Mouse (Mus musculus): ENCODE data around the gene Cort. TPM values are rescaled to one million over a fixed set of nuclear protein-coding genes. Genes with fewer than 3 reads are reported as not detected.

The Cort gene
- total RNA-seq, 4 experiments from 2014 or later, result 8.6 to 11.8 (median 10.3) TPM

GRCm38 (mm10) chr4:149099369-149100017 lies 27.1 kb downstream of the Cort start, which contains the start of gene Pex14:
Gene Pex14, minus strand, starts transcription at chr4:149099876.
- DNase-seq (ENCODE audit: low spot score in 2 of 2), result peak; percentile 85 to 90

DNA sequence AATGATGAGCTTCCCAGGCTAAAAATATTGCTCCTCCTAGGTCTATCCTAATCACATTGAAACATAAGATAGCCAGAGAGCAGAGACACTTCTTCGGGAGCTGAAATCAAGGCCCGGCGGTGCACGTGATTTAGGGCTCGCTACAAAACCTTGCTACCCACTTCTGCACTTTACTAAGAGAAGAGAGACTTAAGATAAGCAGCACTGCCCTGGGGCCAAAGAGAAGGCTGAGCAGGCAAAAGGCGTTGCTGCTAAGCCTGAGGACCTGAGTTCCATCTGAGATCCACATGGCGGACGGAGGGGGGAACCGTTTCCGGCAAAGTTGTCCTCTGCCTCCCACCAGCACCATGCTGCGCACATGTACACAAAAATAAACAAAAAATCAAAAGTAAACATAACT lies 28.0 kb downstream of the Cort start:
- DNase-seq (ENCODE audit: low spot score in 2 of 2), result no peak

DNA sequence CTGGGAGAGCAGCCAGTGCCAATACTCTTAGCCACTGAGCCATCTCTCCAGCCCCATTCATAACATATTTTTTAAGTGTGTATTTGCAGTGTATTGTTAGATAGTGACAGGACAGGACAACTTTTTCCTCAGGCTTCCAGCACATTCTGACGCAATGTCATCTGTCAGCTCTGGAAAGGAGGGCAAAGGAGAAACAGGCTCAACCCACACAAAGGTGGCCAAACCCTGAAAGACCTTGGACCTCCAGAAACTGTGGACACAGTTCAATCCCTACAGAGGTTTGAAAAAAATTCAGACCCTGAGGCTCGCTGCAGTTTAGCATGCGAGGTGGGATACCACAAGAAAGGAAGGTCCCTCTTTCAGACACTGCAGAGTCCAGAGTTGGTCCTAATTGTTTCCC lies 28.6 kb downstream of the Cort start:
- no peak for DNase-seq (ENCODE audit: low spot score in 2 of 2)

DNA sequence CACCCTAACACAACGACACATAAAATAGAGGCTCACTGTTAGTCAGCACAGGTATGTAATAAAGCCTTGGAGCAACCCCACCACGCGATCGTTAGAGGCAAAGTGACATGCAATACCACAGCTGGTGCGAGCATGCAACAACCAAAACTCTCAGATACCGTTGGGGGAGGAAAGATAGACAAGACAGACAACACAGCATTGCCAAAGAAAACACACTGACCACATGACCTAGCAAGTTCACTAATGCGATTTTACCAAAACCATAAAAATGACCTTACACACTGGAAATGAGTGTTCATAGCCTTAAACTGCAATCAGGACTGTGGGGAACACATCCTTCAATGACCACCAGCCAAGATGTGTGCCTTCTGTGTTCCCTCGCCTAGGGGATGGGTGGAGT lies 35.2 kb downstream of the Cort start:
- no peak for DNase-seq (ENCODE audit: low spot score in 2 of 2)

DNA sequence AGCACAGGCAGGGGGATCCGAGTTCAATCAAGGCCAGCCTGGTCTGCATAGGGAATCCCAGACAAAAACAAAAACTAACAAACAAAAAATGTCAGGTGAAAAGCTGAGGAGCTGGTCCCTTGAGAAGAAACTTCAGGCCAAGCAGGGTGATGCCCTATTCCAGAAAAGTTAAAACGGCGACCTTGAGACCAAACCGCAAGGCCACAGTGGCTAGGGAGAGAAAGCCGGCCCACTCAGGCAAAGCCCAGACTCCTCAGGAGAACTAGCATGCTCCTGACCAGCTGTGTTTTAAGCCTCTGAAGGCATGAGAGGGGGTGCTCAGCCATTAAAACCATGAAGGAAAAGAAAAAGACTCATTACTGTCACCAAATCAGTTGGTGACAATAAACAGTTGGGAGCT lies 41.2 kb downstream of the Cort start:
- no peak for DNase-seq (ENCODE audit: low spot score in 2 of 2)

DNA sequence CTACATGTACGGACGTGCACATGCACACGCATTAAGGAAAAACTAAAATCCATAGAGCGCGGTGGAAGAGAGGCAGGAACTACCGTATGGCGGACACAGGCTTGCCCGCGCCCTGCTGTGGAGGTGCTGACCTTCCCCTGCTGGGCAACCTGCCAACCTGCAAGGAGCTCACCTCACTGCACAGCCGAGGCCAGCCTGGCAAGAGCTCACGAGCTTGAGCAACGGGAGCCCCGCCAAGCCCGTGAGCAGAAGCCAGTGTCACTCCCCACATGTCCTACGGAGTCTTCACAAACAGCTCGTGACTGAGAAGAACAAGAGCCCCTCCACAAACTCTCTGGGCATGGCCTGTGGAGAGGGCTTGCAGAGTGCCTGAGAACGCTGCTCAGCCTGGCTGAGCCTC lies 45.0 kb downstream of the Cort start:
- no peak for DNase-seq (ENCODE audit: low spot score in 2 of 2)

DNA sequence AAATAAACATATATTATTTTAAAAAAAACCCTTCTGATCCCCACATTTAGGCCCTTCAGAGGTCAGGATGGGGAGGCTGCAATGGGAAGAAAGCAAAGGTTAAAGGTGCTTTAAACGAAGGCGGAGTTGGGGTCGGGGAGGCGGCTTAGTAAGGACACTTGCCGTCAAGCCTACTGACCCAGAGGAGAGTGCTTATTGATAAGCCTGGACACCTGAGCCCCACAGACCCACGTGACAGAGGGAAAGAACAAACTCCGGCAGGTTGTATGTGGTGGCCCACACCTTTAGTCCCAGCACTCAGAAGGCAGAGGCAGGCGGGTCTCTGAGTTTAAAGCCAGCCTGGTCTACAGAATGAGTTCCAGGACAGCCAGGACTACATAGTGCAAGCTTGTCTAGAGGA lies 46.5 kb downstream of the Cort start:
- DNase-seq (ENCODE audit: low spot score in 2 of 2), result no peak

- no peak for DNase-seq (ENCODE audit: low spot score in 2 of 2)
Observed at GRCm38 (mm10) chr4:149079629-149080028, 46.9 kb downstream of the Cort start.

DNA sequence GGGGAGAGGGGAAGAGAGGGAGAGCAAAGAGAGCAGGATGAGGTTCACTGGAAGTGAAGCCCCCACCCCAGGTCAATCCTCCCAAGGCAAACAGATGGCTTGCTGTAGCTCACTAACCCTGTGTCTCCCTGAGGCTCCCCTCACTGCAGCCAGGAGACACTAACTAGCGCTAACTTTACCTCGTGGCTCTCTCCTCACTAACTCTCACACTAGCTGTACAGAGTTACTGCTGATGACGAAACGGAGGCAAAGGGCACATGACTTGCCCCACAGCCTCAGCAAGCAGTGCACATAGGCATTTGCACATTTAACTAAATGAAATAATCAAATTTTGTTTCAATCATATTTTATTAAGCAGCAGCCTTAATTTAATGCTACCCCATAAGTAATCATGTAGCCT lies 48.3 kb downstream of the Cort start:
- DNase-seq (ENCODE audit: low spot score in 2 of 2), result no peak

DNA sequence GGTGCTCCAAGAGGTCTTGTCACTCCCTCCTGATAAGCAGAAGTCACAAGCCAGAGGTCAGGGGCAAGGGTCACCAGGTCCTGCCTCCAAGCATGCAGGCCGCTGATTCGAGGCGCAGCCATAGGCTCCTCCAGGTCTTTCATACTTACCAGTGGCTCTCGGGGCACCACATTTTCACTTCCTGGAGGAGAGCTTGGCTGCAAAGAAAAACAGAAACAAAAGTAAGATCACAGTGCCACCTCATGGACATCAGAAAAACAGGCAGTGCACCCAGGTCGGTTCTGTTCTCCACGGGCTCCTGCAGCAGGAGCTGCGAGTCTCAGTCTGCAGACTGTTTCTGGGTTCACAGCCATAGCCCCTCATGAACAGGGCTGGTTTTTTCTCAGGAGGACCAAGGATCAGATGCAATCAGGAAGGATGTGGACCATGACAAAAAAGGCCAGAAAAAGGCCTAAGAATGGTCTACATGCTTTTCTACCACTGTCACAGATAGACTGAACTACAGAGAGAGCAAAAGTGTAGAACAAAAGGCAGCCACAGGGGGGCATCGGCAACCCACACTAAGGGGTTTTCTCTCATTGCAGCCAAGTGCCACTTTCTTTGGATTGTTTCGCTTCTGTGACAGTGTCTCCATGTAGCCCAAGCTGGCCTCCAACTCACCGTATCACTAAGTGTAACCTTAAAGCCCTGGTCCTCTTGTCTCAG lies 50.5 kb downstream of the Cort start:
- DNase-seq (ENCODE audit: low spot score in 2 of 2), result peak; percentile 39 to 71

- no peak for DNase-seq (ENCODE audit: low spot score in 2 of 2)
Observed at GRCm38 (mm10) chr4:149075073-149075472, 51.5 kb downstream of the Cort start.

Other genes starting within 250 kb of the Cort start
- 10 to 100 TPM; 44.2 to 48.7 (median 46.2) TPM for gene Pex14, start 26.9 kb downstream of the Cort start, total RNA-seq (2022)
- gene Dffa, start 22.6 kb downstream of the Cort start, total RNA-seq (2022), result 10 to 100 TPM; 52.4 to 57.7 (median 54.2) TPM
- gene Cenps, start 10.9 kb upstream of the Cort start, total RNA-seq (2022), result 10 to 100 TPM; 24.7 to 33.6 (median 29.6) TPM
- 10 to 100 TPM; 33.0 to 46.5 (median 40.5) TPM for gene Pgd, start 40.0 kb upstream of the Cort start, total RNA-seq (2022)
- 100 to 1,000 TPM; 401 to 453 (median 422) TPM for gene Kif1b, start 180.9 kb upstream of the Cort start, total RNA-seq (2022)